Mouse (Mus musculus): ENCODE measurements at regions not wholly inside any gene's neighbourhood (a gene's known extent, or its start where the extent isn't known, plus 50 kb on each side); places are given as distances from the start of the nearest gene placed in this dataset.

- peak; percentile 6 for DNase-seq
Observed at GRCm38 (mm10) chr12:35313191-35313925, 221.5 kb downstream of the Ahr start.

DNA sequence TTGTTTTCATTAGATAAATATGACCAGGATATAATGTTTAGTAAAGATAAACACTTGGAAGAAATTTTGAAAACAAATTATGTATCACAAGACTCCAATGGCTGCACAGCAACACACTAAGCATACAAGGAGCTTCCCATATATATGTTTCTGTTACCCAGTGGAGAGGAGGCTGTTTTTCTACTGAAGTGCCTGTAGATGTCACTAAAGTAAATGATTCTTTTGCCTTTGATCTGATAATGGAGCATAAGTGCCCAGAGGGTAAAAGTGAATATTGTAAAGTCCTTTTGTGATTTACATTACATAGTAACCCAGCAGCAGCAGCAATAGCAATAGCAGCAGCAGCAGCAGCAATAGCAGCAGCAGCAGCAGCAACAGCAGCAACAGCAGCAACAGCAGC, 226.3 kb downstream of the Ahr start:
- no peak for DNase-seq

GRCm38 (mm10) chr12:35303764-35304717, 230.8 kb downstream of the Ahr start:
- DNase-seq, result no peak

- DNase-seq, result no peak
Observed at GRCm38 (mm10) chr12:35303188-35303587, 231.7 kb downstream of the Ahr start.

GRCm38 (mm10) chr12:35294668-35295067, 240.2 kb downstream of the Ahr start:
- DNase-seq, result no peak

- DNase-seq, result no peak
Observed at GRCm38 (mm10) chr12:35293566-35293965, 241.3 kb downstream of the Ahr start.

DNA sequence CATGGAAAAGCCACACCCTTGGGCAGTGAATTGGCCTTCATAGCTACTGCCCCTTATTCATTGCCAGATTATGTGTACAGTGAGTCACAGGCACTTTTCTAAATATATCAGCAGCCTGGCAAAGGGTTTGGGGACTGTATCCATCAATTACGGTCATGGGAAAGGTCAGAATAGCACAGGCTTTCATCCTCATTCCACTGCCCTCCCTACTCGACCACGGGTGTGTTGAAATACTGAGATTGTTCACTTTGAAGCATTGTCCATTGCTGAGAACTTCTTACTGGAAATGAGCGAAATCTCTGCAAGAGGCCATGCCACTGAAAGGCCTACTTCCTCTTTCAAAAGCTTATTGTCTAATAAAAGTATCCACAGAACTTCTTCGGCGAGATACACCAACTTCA, 242.9 kb downstream of the Ahr start:
- no peak for DNase-seq

- DNase-seq, result no peak
Observed at GRCm38 (mm10) chr12:35287974-35288373, 241.0 kb downstream of the Snx13 start.

- DNase-seq, result no peak
Observed at GRCm38 (mm10) chr12:35287570-35287969, 240.6 kb downstream of the Snx13 start.

DNA sequence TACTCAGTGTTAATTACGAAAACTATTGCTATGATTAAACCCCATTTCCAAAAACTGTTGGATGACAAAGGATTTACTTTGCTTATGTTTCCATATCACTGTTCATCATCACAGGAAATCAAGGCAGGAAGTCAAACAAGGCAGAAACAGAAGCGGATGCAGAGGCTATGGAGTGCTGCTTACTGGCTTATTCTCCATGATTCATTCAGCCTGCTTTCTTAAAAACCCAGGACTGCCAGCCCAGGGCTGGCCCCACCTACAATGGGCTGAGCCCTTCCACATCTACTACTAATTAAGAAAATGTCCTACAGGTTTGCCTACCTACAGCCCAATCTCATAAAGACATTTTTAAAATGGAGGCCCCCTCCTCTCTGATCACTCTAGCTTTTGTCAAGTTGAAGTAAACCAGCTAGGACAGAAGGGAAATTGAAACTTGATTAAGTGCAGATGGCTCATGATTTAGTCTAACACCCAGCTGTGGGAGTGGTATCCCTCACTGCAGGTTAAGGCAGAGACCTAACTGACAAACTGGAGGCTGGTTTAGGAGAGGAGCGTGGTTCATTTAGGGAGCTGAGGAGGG, 240.1 kb downstream of the Snx13 start:
- no peak for DNase-seq

DNA sequence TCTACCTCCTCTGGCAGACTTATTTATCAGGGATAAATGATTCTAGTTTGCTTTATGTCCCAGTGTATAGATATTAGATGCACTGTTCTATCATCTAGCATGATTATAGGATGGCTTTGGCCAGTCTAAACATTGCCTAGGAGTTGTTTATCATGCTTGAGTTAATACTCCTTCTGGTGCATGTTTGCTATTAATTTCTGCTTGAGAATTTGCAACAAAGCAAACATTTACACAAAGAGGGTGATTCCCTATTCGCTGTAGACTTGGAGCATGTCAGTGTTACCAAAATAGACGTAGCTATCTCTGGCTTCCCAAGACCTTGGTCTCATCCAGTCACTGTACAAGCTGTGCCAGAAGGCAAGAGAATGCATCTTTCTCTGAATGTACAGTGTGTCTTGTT, 237.4 kb downstream of the Snx13 start:
- no peak for DNase-seq

DNA sequence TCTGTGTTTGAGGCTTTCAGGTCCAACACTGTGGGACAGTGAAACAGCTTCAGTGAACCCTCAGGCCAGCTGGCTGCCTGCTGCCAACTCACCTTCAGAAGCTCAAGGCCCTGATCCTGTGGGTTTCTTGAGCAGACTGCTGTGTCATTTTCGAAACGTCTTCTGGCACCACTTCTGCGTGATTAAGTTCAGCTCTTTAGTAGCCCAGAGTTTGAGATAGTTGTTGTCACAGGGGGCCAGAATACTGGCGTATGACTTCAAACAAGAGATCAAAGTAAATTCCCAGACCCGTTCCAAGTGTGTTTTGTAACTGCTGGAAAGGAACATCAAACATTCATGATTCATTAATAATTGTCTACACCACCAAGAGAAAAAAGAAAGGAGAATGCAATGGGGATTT, 236.9 kb downstream of the Snx13 start:
- DNase-seq, result no peak

DNA sequence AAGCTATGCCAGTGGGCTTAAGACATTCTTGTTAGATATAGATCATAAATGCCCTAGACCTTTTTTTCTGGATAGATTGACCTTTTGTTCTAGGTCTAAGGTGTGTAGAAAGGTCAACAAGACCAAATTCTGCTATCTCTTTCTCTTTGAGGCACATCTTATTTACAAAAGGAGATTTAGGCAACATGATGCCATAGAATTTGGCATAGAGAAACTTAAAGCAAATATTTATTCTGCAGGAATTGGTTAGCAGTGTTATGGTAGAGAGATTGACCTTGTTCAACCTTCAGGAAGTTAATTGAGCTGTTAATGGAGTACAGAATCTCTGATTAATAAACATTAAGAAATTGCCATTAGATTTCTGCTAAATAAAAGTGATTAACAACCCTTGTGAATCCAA, 236.4 kb downstream of the Snx13 start:
- DNase-seq, result no peak

- DNase-seq, result no peak
Observed at GRCm38 (mm10) chr12:35269465-35269864, 222.5 kb downstream of the Snx13 start.

GRCm38 (mm10) chr12:35268006-35268405, 221.0 kb downstream of the Snx13 start:
- DNase-seq, result no peak

GRCm38 (mm10) chr12:35267023-35267654, 220.2 kb downstream of the Snx13 start:
- no peak for DNase-seq

GRCm38 (mm10) chr12:35259781-35260180, 212.8 kb downstream of the Snx13 start:
- DNase-seq, result no peak

- no peak for DNase-seq
Observed at GRCm38 (mm10) chr12:35255723-35256401, 208.9 kb downstream of the Snx13 start.

GRCm38 (mm10) chr12:35248476-35248875, 201.5 kb downstream of the Snx13 start:
- no peak for DNase-seq

- no peak for DNase-seq
Observed at GRCm38 (mm10) chr12:35246226-35247014, 199.4 kb downstream of the Snx13 start.

GRCm38 (mm10) chr12:35232322-35232673, 185.3 kb downstream of the Snx13 start:
- DNase-seq, result no peak

Data from liver (tissue).